Mouse (Mus musculus): ENCODE data around the gene Ino80. TPM values are rescaled to one million over a fixed set of nuclear protein-coding genes. Genes with fewer than 3 reads are reported as not detected.

Gene Ino80
- total RNA-seq, 2 experiments from 2014 or later = 11.5 to 14.8 TPM

DNA sequence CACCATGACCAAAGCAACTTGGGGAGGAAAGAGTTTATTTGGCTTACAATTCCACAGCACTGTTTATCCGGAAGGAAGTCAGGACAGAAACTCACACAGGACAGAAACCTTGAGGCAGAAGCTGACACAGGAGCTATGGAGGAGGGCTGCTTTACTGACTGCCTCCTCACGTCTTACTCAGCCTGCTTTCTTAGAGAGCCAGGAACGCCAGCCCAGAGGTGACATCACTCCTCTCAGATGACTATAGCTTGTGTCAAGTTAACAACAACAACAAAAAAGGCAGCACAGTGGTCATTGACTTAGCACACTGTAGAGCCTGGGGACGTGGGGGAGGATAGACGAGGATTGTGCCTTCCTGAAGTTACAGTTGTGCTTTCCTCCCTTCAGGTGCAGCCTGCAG lies 14.5 kb upstream of the Ino80 start:
- DNase-seq = no peak
- no peak for TF ChIP-seq CTCF (IDR thresholded peaks at IDR 0.05)
- H3K27ac ChIP-seq = peak overlapping the region; percentile 12; the same call in 1 of the 2 replicates
- intact Hi-C loops (cut with DNase I) = no loop called here
- H3K4me3 ChIP-seq = no peak overlapping the region

DNA sequence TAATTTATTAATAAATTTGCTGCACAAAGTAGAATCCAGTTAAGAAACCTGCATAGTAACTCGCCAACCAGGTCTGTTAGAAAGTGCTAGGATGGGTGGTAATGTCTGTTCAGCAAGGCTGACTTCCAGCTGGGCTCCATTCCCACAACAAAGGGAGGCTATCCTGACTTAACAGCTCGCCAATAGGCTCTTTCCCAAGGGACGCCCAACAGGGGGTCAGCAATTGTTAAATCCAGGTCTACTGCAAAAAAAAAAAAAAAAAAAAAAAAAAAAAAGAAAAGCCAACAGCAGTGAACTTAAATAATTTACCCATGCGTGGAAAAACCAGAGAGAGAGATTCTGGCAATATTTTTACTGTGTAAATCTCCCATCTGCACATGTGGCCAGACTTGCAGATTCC lies 9.0 kb upstream of the Ino80 start:
- no peak overlapping the region for H3K4me3 ChIP-seq
- no peak for TF ChIP-seq CTCF (IDR thresholded peaks at IDR 0.05)
- intact Hi-C loops (cut with DNase I) = no loop called here

GRCm38 (mm10) chr2:119482307-119482706 lies 4.8 kb upstream of the Ino80 start:
- no peak for TF ChIP-seq CTCF (IDR thresholded peaks at IDR 0.05)
- Histone ChIP-seq H3K4me3 (no peak overlapping the region), H3K27ac (no peak overlapping the region)
- intact Hi-C loops (cut with DNase I) = no loop called here
- DNase-seq = no peak

More for the DNA sequence above, 9.0 kb upstream of the Ino80 start:
- H3K27ac ChIP-seq = no peak overlapping the region
- DNase-seq = no peak

DNA sequence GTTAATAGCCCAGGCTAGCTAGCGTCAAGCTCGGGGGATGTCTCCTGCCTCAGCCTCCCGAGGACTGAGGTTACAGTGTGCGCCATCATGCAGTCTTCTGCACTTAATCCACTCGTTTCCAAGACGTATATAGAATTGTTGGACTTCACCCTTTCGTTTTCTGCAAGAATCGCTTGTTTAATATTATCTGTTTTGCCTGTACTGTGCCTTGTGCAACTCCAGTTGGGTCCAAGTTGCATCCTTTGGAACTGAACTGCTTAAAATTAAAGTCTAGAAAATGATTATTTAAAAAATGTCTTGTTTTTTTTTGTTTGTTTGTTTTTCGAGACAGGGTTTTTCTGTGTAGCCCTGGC lies 886 bp upstream of the Ino80 start:
- intact Hi-C loops (cut with DNase I) = loop anchor here (5.0 kb wide), 1 partner anchor 114 kb away; no protein-coding TSS in a partner anchor
- Histone ChIP-seq H3K27ac (peak overlapping the region; percentile 99), H3K4me3 (peak overlapping the region; percentile 84)
- no peak for TF ChIP-seq CTCF (IDR thresholded peaks at IDR 0.05)
- DNase-seq = no peak

DNA sequence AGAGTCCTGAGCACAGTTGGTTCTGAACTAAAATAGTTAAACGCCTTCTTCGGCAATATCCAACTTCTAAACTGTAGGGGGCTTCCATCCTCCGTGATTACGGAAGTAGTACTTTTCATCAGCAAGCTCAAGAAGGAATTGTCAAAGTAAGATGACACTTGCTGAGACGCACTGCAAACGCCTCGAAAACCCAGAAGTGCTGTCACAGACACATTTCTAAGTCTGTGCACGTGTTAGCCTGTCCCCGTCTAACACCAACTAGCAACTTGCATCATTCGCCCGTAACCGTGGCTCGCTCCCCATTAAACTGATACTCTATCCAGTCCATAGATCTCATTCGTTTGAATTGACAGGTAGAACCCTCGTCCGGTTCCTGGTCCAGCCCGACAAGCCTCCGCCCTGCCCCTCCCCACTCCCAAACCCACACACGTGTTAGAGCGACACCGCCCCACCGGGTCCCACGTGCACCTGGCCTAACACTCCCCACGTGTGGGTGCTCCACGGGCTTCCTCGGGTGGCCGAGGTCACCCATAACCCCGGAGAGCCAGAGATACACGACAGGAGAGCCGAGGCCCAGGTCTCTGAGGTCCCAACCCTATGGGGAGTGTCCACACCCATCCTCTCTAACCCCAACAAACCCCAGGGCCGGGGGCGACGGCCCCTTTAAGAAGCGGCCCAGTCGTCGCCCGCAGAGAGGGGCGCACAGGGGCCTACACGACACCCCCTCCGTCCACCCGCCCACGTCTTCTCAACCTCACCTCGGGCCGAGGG lies 681 bp downstream of the Ino80 start:
- H3K4me3 ChIP-seq = peak overlapping the region; percentile 84
- peak; percentile 89 for DNase-seq
- peak; percentile 13; the same call in 1 of the 2 replicates for TF ChIP-seq CTCF (IDR thresholded peaks at IDR 0.05)
- intact Hi-C loops (cut with DNase I) = loop anchor here (1.0 to 5.0 kb wide), 2 partner anchors 70 to 115 kb away; partner anchors contain the start of genes Chp1 and Exd1
- peak overlapping the region; percentile 99 for H3K27ac ChIP-seq

DNA sequence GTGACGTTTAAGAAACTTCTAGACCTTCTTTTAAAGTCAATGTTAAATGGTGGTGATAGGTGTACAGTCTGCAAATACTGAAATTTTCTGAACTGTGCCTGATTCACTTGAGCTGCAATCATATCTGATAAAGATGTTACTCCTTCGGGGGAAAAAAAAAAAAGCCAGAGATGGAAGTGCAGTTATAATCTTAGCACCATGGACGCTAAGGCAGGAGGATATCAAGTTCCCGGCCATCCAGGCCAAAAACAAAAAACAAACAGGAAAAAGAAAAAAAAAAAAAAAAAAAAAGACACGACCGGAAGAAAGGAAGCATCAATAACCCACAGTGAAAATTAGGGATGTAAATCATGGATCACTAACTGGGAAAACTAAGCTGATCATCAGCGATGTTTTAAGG lies 1.3 kb downstream of the Ino80 start:
- intact Hi-C loops (cut with DNase I) = loop anchor here (5.0 kb wide), 1 partner anchor 116 kb away; no protein-coding TSS in a partner anchor
- DNase-seq = no peak
- no peak for TF ChIP-seq CTCF (IDR thresholded peaks at IDR 0.05)
- H3K4me3 ChIP-seq = peak overlapping the region; percentile 84
- peak overlapping the region; percentile 99 for H3K27ac ChIP-seq

- H3K4me3 ChIP-seq = no peak overlapping the region
- H3K27ac ChIP-seq = no peak overlapping the region
- TF ChIP-seq CTCF (IDR thresholded peaks at IDR 0.05) = no peak
- intact Hi-C loops (cut with DNase I) = no loop called here
- no peak for DNase-seq
These were observed 13.5 kb downstream of the Ino80 start for GRCm38 (mm10) chr2:119463945-119464344.

- intact Hi-C loops (cut with DNase I) = no loop called here
- TF ChIP-seq CTCF (IDR thresholded peaks at IDR 0.05) = no peak
- H3K4me3 ChIP-seq = no peak overlapping the region
- no peak overlapping the region for H3K27ac ChIP-seq
- no peak for DNase-seq
These were observed 14.2 kb downstream of the Ino80 start for GRCm38 (mm10) chr2:119463114-119463775.

- H3K27ac ChIP-seq = no peak overlapping the region
- H3K4me3 ChIP-seq = no peak overlapping the region
- no peak for DNase-seq
- intact Hi-C loops (cut with DNase I) = no loop called here
- TF ChIP-seq CTCF (IDR thresholded peaks at IDR 0.05) = peak; percentile 47
These were observed 16.5 kb downstream of the Ino80 start for GRCm38 (mm10) chr2:119461028-119461427.

DNA sequence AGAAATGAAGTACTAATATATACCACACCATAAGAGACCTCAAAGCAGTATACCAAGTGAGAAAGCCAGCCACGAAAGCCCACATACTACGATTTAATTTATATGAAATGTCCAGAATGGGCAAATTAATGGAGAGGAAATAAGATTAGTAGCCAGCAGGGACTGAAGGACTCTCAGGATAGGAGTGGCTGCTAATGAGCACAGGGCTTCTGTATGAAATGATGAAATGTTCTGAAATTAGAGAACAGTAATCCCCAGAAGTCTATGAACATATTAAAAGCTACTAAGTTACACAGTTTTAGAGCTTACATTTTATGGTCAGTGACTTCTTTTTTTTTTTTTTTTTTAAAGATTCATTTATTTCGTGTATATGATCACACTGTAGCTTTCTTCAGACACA lies 22.9 kb downstream of the Ino80 start:
- no peak for TF ChIP-seq CTCF (IDR thresholded peaks at IDR 0.05)
- Histone ChIP-seq H3K27ac (no peak overlapping the region), H3K4me3 (no peak overlapping the region)
- DNase-seq = no peak
- intact Hi-C loops (cut with DNase I) = no loop called here

DNA sequence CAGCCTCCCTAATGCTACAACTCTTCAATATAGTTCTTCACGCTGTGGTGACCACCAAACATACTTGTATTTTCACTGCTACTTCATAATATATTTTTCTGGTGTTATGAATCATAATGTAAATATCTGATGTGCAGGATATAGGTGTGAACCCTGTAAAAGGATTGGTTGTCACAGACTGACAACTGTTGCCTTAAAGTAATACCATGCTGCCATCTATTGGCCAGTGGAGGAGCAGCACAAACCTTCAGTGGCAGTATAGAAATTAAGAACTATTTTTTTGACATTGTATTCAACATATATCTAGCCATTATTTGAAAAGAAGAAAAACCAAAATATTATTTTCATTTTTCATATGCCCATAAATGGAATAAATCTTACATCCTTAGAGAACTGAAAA lies 40.5 kb downstream of the Ino80 start:
- DNase-seq = peak; percentile 33
- peak; percentile 92 for TF ChIP-seq CTCF (IDR thresholded peaks at IDR 0.05)
- intact Hi-C loops (cut with DNase I) = loop anchor here (1.0 kb wide), 1 partner anchor 139 kb away; no protein-coding TSS in a partner anchor
- Histone ChIP-seq H3K27ac (no peak overlapping the region), H3K4me3 (no peak overlapping the region)

- 0 out of 2 replicates have a peak, but pooled peaks have one; percentile 3 for TF ChIP-seq CTCF (IDR thresholded peaks at IDR 0.05)
- H3K27ac ChIP-seq = no peak overlapping the region
- intact Hi-C loops (cut with DNase I) = no loop called here
- no peak for DNase-seq
- H3K4me3 ChIP-seq = no peak overlapping the region
These were observed 41.0 kb downstream of the Ino80 start for GRCm38 (mm10) chr2:119436467-119436866.

GRCm38 (mm10) chr2:119413819-119414218 lies 63.7 kb downstream of the Ino80 start:
- Histone ChIP-seq H3K27ac (0 out of 2 replicates have a peak overlapping the region, but pooled peaks have one; percentile 13), H3K4me3 (no peak overlapping the region)
- intact Hi-C loops (cut with DNase I) = loop anchor here (2.0 kb wide), 2 partner anchors 75 to 115 kb away; no protein-coding TSS in a partner anchor
- DNase-seq = no peak
- TF ChIP-seq CTCF (IDR thresholded peaks at IDR 0.05) = peak; percentile 82

All from gastrocnemius, adult 2 months (tissue).